8 mouse cellular contexts compared by ENCODE assay signal in genomic region chr7:45122561-45123185, GRCm38 (mm10). TPM values are rescaled to one million over a fixed set of nuclear protein-coding genes. Genes with fewer than 3 reads are reported as not detected.
DNase-seq lines count a peak whose midpoint lies in the region; ATAC-seq lines count a peak whose summit lies in the region.

No protein-coding gene starts in this region.

- peak overlapping the region; percentile 99 for H3K4me3 ChIP-seq in megakaryocyte, embryonic 14.5 days (replicated peaks)
- peak overlapping the region; percentile 73 for H3K4me3 ChIP-seq in limb, embryonic 12.5 days (replicated peaks)
- peak overlapping the region; percentile 99 for H3K4me3 ChIP-seq in stomach, embryonic 14.5 days (ENCODE audit: low read depth, low read length)

- H3K27ac ChIP-seq in limb, embryonic 12.5 days = no peak overlapping the region
- no peak overlapping the region for H3K27ac ChIP-seq in stomach, embryonic 14.5 days (ENCODE audit: low read length)

- WGBS in limb, embryonic 12.5 days = 80% methylated on average over 15 of the region's 15 CpGs
- WGBS in stomach, embryonic 14.5 days = 81% methylated on average over 15 of the region's 15 CpGs

- ATAC-seq in megakaryocyte, adult 5-6 weeks (ENCODE audit: poor library complexity, severe bottlenecking) = no peak
- ATAC-seq in limb, embryonic 12.5 days (ENCODE audit: insufficient number of reproducible peaks, insufficient read depth, low FRiP score, low TSS enrichment, low read depth) = no peak
- no peak for ATAC-seq in stomach, embryonic 14.5 days (ENCODE audit: insufficient number of reproducible peaks, insufficient read depth, low FRiP score, low read depth)

- peaks cover 81% of the 10 kb centered on the region for H3K4me1 ChIP-seq in megakaryocyte, embryonic 14.5 days
- peaks cover 40% of the 10 kb centered on the region for H3K4me1 ChIP-seq in limb, embryonic 12.5 days (replicated peaks)
- H3K4me1 ChIP-seq in stomach, embryonic 14.5 days (ENCODE audit: control insufficient read depth, insufficient read depth, low read length) = peaks cover 26% of the 10 kb centered on the region

- peaks cover 82% of the 10 kb centered on the region for H3K36me3 ChIP-seq in megakaryocyte, embryonic 14.5 days (replicated peaks; ENCODE audit: low read length)
- peaks cover 78% of the 10 kb centered on the region for H3K36me3 ChIP-seq in limb, embryonic 12.5 days
- H3K36me3 ChIP-seq in stomach, embryonic 14.5 days (ENCODE audit: control insufficient read depth, insufficient read depth, low read length) = peaks cover 68% of the 10 kb centered on the region

- no peaks in the 10 kb centered on the region for H3K9me3 ChIP-seq in megakaryocyte, embryonic 14.5 days
- H3K9me3 ChIP-seq in limb, embryonic 12.5 days = no peaks in the 10 kb centered on the region
- H3K9me3 ChIP-seq in stomach, embryonic 14.5 days (ENCODE audit: control insufficient read depth, low read depth, low read length) = no peaks in the 10 kb centered on the region

- no peaks in the 10 kb centered on the region for H3K27me3 ChIP-seq in megakaryocyte, embryonic 14.5 days (replicated peaks)
- no peaks in the 10 kb centered on the region for H3K27me3 ChIP-seq in limb, embryonic 12.5 days
- no peaks in the 10 kb centered on the region for H3K27me3 ChIP-seq in stomach, embryonic 14.5 days (ENCODE audit: control insufficient read depth, insufficient read depth, low read length)

- H3K9ac ChIP-seq in limb, embryonic 12.5 days (replicated peaks) = peak overlapping the region; percentile 91
- H3K9ac ChIP-seq in stomach, embryonic 14.5 days (replicated peaks; ENCODE audit: low read depth, low read length) = peak overlapping the region; percentile 100

- peak overlapping the region; percentile 66 for H3K4me2 ChIP-seq in limb, embryonic 12.5 days
- peak overlapping the region; percentile 84 for H3K4me2 ChIP-seq in stomach, embryonic 14.5 days (replicated peaks; ENCODE audit: low read depth, low read length)

- peak; percentile 31 to 71 for DNase-seq in adrenal gland, adult (ENCODE audit: inconsistent age in 2 of 2, low spot score in 1 of 2)
- no peak for DNase-seq in adrenal gland, adult 2 months
- no peak for DNase-seq in frontal cortex, postnatal 36 days (ENCODE audit: low spot score in 2 of 2)
- no peak for DNase-seq in cerebellum, postnatal 25 days

RNA-seq across cellular contexts. Expression of gene Rps11, which starts 1.6 kb away (rescaled TPM):
- total RNA-seq in adrenal gland, adult 2 months (2021) = 1,000 to 10,000 TPM; 1,290 to 1,478 TPM
- 60.0 and 80.0 TPM in 2 replicates for polyA plus RNA-seq in adrenal gland, adult 2 months (2012; rRNA removed)
- 39.7 and 217 TPM in 2 replicates for polyA plus RNA-seq in megakaryocyte, embryonic 14.5 days (2012; ENCODE audit: insufficient read depth, low replicate concordance)
- total RNA-seq in megakaryocyte, adult 5-6 weeks (2015) = 2,516 and 2,663 TPM in 2 replicates
- total RNA-seq in megakaryocyte, adult 5-6 weeks (2017) = 1,201 and 1,233 TPM in 2 replicates
- 1,572 and 1,576 TPM in 2 replicates for polyA plus RNA-seq in limb, embryonic 12.5 days (2016; fragmentation: Nextera tagmentation; extraction: Ambion mirVana)
- 1,682 and 1,777 TPM in 2 replicates for polyA plus RNA-seq in stomach, embryonic 14.5 days (2014; fragmentation: Nextera tagmentation; extraction: Ambion mirVana)

RNA-seq across cellular contexts. Expression of gene Rpl13a, which starts 5.9 kb away (rescaled TPM):
- total RNA-seq in adrenal gland, adult 2 months (2021) = 1,000 to 10,000 TPM; 1,285 to 1,750 TPM
- 476 and 515 TPM in 2 replicates for polyA plus RNA-seq in adrenal gland, adult 2 months (2012; rRNA removed)
- polyA plus RNA-seq in megakaryocyte, embryonic 14.5 days (2012; ENCODE audit: insufficient read depth, low replicate concordance) = 3,981 and 5,869 TPM in 2 replicates
- 1,652 and 1,953 TPM in 2 replicates for total RNA-seq in megakaryocyte, adult 5-6 weeks (2015)
- 2,014 and 2,240 TPM in 2 replicates for total RNA-seq in megakaryocyte, adult 5-6 weeks (2017)
- 1,352 and 1,447 TPM in 2 replicates for polyA plus RNA-seq in limb, embryonic 12.5 days (2016; fragmentation: Nextera tagmentation; extraction: Ambion mirVana)
- 1,622 and 1,649 TPM in 2 replicates for polyA plus RNA-seq in stomach, embryonic 14.5 days (2014; fragmentation: Nextera tagmentation; extraction: Ambion mirVana)

RNA-seq across cellular contexts. Expression of gene Gm45713, which starts 13.4 kb away (rescaled TPM):
- total RNA-seq in adrenal gland, adult 2 months (2021) = not detected
- 6.3 and 7.4 TPM in 2 replicates for polyA plus RNA-seq in adrenal gland, adult 2 months (2012; rRNA removed)
- 2.1 and 9.4 TPM in 2 replicates for polyA plus RNA-seq in megakaryocyte, embryonic 14.5 days (2012; ENCODE audit: insufficient read depth, low replicate concordance)
- total RNA-seq in megakaryocyte, adult 5-6 weeks (2015) = not detected in 2 replicates
- not detected in 2 replicates for total RNA-seq in megakaryocyte, adult 5-6 weeks (2017)
- 0.32 TPM in 1 of 2 replicates, not detected in the other for polyA plus RNA-seq in limb, embryonic 12.5 days (2016; fragmentation: Nextera tagmentation; extraction: Ambion mirVana)
- polyA plus RNA-seq in stomach, embryonic 14.5 days (2014; fragmentation: Nextera tagmentation; extraction: Ambion mirVana) = 0.65 and 0.83 TPM in 2 replicates

RNA-seq across cellular contexts. Expression of gene Flt3l, which starts 13.6 kb away (rescaled TPM):
- total RNA-seq in adrenal gland, adult 2 months (2021) = 10 to 100 TPM; 20.5 to 25.3 TPM
- polyA plus RNA-seq in adrenal gland, adult 2 months (2012; rRNA removed) = 122 TPM in 2 replicates
- 78.6 and 81.1 TPM in 2 replicates for polyA plus RNA-seq in megakaryocyte, embryonic 14.5 days (2012; ENCODE audit: insufficient read depth, low replicate concordance)
- 22.7 and 29.0 TPM in 2 replicates for total RNA-seq in megakaryocyte, adult 5-6 weeks (2015)
- 17.4 and 17.6 TPM in 2 replicates for total RNA-seq in megakaryocyte, adult 5-6 weeks (2017)
- 0.71 and 0.83 TPM in 2 replicates for polyA plus RNA-seq in limb, embryonic 12.5 days (2016; fragmentation: Nextera tagmentation; extraction: Ambion mirVana)
- 2.1 and 2.9 TPM in 2 replicates for polyA plus RNA-seq in stomach, embryonic 14.5 days (2014; fragmentation: Nextera tagmentation; extraction: Ambion mirVana)

RNA-seq across cellular contexts. Expression of gene Fcgrt, which starts 19.0 kb away (rescaled TPM):
- 100 to 1,000 TPM in 1 of 2 experiments, 10 to 100 TPM in 1; 84.8 to 154 TPM for total RNA-seq in adrenal gland, adult 2 months (2021)
- polyA plus RNA-seq in adrenal gland, adult 2 months (2012; rRNA removed) = 186 and 187 TPM in 2 replicates
- 28.9 and 70.0 TPM in 2 replicates for polyA plus RNA-seq in megakaryocyte, embryonic 14.5 days (2012; ENCODE audit: insufficient read depth, low replicate concordance)
- total RNA-seq in megakaryocyte, adult 5-6 weeks (2015) = 22.0 and 22.5 TPM in 2 replicates
- 64.1 and 69.0 TPM in 2 replicates for total RNA-seq in megakaryocyte, adult 5-6 weeks (2017)
- 12.3 and 13.4 TPM in 2 replicates for polyA plus RNA-seq in limb, embryonic 12.5 days (2016; fragmentation: Nextera tagmentation; extraction: Ambion mirVana)
- polyA plus RNA-seq in stomach, embryonic 14.5 days (2014; fragmentation: Nextera tagmentation; extraction: Ambion mirVana) = 78.6 and 79.9 TPM in 2 replicates

Comparison
In these comparisons a context has a peak if more than half of its experiments do, and no peak if none do; other contexts are left out.
1. DNase-seq: peak in adrenal gland, adult (2 of 2); none in adrenal gland, adult 2 months (single experiment), frontal cortex, postnatal 36 days (0 of 2) and cerebellum, postnatal 25 days (0 of 2).
2. Peak in every context shown above with its lines, with median percentiles within 50 percentile points of each other: H3K4me3 ChIP-seq.